Mouse (Mus musculus) erythroid progenitor cell, adult 5-6 weeks (primary cell): Measurements from ENCODE around the gene Igf2r. TPM values are rescaled to one million over a fixed set of nuclear protein-coding genes. Genes with fewer than 3 reads are reported as not detected.

ENCODE experiments used
- ATAC-seq: replicated peaks from 2 replicates; pipeline ENCODE4 v1.8.0; 2016; ENCODE audit warnings: moderate number of reproducible peaks, mild to moderate bottlenecking, moderate TSS enrichment, inconsistent platforms; ENCODE audit not compliant: poor library complexity, low FRiP score, severe bottlenecking
- total RNA-seq, 2 experiments: library from RNA; stranded (forward) in 1 of 2; stranded (reverse) in 1 of 2; fragments of 150-400 nt in 1 of 2; fragments of 186-747, 209-891 nt in 1 of 2; gene quantifications; 2 replicates each; pipeline versions ENCODE4 v1.2.3 to v1.2.4; 2015 to 2017; ENCODE audit warnings: low replicate concordance in 2 of 2

Igf2r gene
- total RNA-seq, 2 experiments from 2014 or later = 1.7 to 12.9 TPM

- no peak for ATAC-seq
Observed at GRCm38 (mm10) chr17:12790353-12791078, 21.1 kb upstream of the Igf2r start.

- ATAC-seq = no peak
Observed at GRCm38 (mm10) chr17:12782861-12783847, 13.7 kb upstream of the Igf2r start.

GRCm38 (mm10) chr17:12781101-12781500 is 11.6 kb upstream of the Igf2r start:
- no peak for ATAC-seq

DNA sequence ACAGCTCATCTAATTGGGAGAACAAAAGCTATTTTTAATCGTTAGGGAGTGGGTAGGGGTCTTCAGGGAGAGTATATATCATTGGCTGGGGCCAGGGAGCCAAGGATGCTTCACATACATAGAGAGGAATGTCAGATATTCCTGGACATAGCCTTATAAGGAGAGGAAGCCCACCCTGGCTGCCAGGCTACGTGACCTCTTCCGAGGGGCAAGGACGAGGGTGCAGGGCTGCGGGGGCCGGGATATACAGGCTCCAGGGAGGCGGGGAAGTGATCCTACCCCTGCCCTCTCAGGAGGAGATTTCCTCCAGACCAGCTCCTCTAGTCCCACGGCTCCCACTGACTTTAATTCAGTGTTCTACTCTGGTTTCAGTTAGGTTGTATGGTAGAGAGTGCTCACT is 10.7 kb upstream of the Igf2r start:
- ATAC-seq = no peak

GRCm38 (mm10) chr17:12779442-12779841 is 10.0 kb upstream of the Igf2r start:
- ATAC-seq = no peak

DNA sequence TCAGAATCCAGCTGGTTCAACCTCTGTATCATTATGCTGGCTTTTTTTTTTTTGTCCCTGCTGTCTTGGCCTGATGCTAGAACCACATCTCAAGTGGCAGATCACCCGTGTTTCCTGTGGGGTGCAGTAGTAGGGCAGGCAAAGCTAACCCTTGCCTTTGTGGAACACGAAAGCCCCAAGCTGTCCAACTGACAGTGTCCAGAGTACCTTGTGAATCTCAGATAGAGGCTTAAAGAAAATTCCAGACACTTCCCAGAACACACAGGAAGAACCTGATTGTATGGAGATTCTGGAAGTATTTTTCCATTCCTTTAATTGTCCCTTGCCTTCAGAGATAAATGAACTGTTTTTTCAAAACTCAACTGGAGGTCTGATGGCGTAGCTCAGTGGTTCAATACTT is 4.5 kb upstream of the Igf2r start:
- ATAC-seq = no peak

DNA sequence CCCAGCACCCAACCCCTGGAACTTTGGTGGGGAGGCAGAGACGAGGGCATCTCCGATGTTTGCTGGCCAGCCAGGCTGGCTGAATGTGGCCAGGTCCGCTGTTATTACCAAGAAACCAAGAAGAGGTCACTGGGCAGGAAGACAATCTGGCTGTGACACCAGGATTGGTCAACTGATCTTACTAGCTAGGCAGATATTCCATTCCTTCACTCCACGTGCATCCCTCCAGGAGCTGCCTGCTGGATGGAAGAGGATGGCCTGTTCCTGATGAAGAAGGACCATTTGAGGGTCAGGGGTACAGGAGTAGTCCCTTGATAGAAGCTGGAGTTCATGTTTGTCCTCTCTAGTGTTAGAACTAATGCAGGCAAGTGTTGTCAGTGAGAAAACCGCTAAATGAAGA is 1.0 kb upstream of the Igf2r start:
- ATAC-seq = no peak

GRCm38 (mm10) chr17:12768415-12769379 is 767 bp downstream of the Igf2r start:
- ATAC-seq = no peak

DNA sequence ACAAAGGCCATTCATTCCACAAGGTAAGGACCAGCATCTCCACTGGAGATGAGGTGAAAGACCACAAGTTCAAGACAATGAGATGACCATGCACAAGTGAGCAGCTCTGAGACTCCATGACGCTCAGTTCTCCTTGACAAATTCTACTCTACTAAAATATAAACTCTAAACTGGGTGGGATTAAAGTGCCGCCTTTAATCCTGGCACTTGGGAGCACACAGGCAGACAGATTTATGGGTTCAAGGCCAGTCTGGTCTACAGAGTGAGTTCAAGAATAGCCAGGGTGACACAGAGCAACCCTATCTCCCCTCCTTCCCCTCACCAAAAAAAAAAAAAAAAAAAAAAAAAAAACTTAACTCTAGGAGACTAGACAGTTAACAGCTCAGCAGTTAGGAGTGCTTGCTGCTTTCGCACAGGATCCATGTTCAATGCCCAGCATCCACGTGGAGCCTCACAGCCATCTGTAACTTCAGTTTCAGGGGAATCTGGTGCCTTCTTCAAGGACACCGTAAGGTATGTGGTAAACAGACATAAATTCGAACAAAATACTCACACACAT is 2.1 kb downstream of the Igf2r start:
- ATAC-seq = no peak

- ATAC-seq = no peak
Observed at GRCm38 (mm10) chr17:12763412-12763811, 6.1 kb downstream of the Igf2r start.

- no peak for ATAC-seq
Observed at GRCm38 (mm10) chr17:12760355-12761146, 8.9 kb downstream of the Igf2r start.

DNA sequence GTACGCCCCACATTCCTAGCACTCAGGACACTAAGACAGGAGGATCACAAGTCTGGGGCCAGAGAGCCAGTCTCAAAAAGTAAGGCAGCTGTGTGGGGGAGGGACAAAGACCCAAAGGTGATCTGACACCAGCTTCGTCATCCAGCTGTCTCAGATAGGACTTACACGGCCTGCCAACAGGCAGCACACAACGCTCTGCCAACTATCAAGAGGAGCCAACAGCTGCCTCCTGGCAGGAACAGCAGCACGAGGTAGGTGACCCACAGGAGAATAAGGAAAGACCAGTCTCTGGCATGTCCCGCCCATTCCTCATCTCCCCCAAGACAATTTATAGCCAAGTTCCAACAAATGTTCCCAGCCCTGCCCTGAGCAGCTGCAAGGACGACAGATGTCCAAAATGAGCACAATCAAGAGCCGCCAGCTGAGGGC is 9.8 kb downstream of the Igf2r start:
- no peak for ATAC-seq

DNA sequence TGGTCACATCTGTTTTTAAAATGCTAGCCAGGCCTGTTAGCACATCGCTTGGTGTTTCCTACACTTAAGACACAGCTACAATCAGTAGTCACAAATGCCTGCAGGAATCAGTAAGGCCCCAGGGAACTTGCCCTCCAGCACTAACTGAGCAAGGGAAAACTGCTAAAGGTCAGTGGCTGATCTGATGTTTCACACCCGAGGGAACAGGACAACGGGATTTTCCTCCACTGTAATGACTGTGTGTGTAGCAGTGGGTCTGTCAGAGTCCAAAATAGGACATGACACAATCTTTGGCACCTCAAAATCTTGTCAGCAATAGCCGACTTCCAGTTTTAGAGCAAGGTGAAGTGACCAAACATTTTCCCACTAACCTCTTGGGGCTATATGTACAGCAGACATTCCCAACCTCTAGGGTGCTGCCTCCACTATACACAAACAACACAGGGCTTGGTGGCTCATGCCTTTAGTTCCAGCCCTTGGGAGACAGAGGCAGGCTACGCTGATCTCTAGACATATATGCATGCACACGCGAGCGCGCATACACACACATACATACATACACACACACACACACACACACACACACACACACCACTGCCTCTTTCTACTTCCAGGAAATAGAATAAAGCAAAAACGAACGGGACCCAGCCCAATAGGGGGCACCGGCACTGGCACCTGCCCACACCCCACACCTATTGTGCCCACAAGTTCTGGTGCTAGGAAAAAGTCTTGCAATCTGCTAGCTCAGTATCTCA is 10.6 kb downstream of the Igf2r start:
- no peak for ATAC-seq

- ATAC-seq = no peak
Observed at GRCm38 (mm10) chr17:12757990-12758389, 11.5 kb downstream of the Igf2r start.

GRCm38 (mm10) chr17:12757161-12757560 is 12.3 kb downstream of the Igf2r start:
- ATAC-seq = no peak

DNA sequence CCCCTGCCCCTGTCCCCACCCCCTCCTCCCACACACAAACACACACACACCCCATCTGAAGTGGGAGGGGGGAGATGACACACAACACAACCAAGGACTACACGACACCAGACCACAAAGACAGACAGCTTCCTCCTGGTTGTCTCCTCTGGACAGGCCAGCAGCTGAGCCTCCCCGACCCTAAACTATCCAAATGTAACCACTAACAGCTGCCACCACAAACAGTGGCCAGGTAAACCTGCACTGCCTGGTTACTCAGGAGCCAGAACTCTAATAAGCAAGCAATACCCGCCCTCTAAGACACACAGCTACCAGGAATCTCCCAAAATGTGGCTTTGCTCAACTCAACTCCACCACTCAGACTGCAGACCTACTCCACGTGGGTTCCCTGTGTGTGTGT is 13.5 kb downstream of the Igf2r start:
- no peak for ATAC-seq

DNA sequence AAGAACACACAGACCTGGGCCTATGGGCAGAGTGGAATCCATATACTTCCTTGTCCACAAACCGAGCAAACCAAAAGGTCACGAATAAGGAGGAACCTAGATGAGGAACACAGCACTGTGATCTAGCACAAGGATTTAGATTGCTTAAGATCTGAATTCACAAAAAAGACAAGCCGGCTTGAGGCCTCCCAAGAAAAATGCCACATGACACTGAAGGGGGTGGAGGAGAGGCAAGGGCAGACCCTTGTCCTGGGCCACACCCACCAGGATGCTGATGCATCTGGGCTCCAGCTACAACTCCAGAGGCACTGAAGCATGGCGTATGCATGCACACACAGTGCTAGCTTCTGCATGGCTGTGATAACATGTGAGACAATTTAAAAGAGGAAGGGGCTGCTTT is 14.3 kb downstream of the Igf2r start:
- no peak for ATAC-seq
